Mouse (Mus musculus) spleen, adult 18-20 months (tissue): ENCODE data around the gene Acox2.

Experiments
- DNase-seq, 2 experiments: peaks; one replicate each; pipeline ENCODE4 v3.0.0; 2022; ENCODE audit warnings: mixed read lengths in 2 of 2

Acox2 gene

GRCm38 (mm10) chr14:8209896-8210295 lies 49.3 kb downstream of the Acox2 start:
- DNase-seq: no peak

GRCm38 (mm10) chr14:8208876-8209275 lies 50.3 kb downstream of the Acox2 start:
- DNase-seq: no peak

DNA sequence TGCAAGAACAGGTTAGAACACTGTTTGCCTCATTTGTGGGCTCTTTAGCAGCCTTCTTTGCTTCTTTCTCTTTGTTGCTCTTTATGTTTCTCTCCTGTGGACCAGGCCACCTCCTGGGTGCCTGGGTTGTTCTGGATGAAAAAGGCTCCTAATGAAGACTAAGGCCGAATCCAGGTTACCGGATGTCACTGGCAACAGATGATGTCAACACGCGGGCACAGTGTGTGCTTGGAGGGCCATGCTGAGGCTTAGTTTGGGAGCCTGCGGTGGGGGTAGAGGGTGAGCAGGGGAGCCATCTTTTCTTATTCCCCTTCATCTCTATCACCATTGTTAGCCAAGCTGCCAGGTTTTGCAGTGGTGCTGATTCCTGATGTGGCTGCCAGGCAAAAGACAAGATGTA lies 51.6 kb downstream of the Acox2 start:
- no peak for DNase-seq

DNA sequence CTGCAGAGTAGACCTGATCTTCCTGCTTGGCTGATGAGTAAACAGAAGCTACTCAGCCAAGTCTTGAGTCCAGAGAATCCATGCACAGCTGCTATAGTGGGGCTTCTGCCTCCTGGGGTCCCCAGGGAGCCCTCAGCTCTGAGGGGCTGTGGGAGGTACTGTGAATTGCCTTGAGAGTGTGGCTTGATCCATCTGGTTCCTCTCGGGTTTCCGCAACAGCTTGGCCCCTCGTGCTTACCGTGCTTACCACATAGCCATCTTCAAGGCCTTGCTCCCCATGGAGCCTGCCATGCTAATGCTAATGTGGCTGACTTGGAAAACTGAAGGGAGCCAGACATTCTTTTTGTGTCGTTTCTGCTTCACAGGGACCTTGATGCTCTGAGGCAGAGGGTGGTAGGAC lies 52.0 kb downstream of the Acox2 start:
- DNase-seq: no peak

GRCm38 (mm10) chr14:8206179-8206910 lies 52.8 kb downstream of the Acox2 start:
- DNase-seq: no peak

- no peak for DNase-seq
Measured at GRCm38 (mm10) chr14:8201715-8202114, 57.4 kb downstream of the Acox2 start.

- no peak for DNase-seq
Measured at GRCm38 (mm10) chr14:8200769-8201168, 58.4 kb downstream of the Acox2 start.

DNA sequence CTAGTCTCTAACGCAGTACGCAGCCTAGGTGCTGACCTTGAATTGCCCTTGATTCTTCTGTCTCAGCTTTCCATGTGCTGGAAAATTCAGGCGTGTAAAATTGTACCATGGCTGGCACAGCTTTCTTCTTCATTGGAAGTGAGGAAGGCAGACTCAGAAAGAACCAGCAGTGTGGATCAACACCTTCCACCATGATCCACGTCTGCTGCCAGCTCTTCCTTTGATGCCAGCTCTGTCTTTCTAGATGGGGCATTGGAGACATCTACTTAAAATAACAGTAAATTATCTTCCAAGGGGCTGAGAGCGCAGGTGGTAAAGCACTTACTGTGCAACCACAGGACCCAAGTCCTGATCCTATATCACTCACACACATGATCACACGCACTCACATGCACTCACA lies 66.4 kb downstream of the Acox2 start:
- DNase-seq: no peak

DNA sequence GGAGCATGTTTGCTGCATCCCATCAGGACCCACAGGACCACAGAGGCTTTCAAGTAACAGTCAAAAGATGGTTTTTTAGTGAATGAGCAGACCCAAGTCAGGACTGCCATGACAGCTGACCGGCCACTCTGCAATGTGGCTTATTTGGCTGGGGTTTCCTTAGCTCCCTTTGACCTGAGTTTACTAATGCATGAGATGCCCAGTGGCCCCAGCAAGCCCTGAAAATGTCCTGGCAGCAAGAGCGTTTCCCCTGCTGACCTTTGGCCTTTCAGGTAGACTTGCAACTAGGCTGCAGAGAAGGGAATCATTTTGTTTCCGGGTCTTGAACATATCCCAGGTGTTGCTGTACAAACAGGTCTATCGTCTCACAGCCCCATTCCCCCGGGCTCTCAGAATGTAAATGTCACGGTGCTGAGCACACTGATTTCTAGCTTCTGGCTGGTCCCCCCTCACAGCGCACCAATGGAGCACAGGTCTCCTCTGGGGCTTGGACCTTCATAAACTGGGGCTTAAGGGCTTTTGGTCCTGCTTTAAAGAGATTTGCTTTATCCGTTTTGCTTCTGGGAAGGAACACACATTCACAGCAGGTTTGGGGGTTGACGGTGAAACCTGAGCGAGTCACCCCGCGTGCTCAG lies 67.7 kb downstream of the Acox2 start:
- no peak for DNase-seq

DNA sequence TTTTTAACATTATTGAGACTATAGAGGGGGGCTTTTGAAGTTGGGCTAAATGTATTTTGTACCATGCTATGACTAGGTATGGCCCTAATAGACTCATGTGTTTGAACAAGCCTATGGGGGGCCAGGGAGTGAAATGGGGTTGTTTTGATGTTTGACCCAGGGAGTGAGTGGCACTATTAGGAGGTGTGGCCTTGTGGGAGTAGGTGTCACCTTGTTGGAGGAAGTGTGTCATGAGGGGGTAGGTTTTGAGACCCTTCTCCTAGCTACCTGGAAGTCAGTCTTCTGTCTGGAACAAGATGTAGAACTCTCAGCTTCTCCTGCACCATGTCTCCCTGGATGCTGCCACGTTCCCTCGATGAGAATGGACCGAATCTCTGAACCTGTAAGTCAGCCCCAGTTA lies 68.6 kb downstream of the Acox2 start:
- no peak for DNase-seq

DNA sequence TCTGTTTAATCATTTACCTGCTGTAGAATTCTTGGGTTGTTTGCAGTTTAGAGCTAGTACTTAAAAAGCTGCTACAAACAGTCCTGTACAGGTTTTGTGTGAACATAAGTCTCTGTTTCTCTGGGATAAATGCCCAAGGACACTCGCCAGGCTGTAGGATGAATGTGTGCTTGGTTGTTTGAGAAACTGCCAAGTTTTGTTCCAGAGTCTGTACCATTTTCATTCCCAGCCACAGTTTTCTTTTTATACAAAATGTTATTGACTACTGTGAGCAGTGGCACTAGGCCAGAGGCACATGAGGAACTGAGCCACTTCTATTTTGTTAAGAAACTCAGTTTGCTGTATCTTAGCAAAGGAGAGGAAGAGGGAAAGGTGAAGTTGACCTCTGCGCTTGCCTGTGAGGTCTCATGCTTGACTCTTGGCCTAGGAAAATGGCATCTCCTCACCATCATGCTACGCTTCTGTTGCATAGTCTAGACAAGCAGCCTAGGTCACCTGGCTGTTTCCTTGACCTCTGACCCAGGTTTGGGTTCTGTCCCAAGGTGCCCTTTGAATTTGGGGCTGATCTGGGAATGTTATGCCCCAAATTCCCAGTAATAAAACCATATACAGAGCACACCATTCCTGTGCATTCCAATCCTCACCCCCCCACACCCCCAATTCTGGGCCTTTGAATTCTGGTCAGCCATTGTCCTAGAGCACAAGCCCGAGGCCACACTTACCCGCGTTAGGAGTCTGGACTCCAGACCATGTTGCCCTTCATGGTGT lies 72.7 kb downstream of the Acox2 start:
- no peak for DNase-seq

GRCm38 (mm10) chr14:8183330-8183729 lies 75.8 kb downstream of the Acox2 start:
- DNase-seq: no peak

DNA sequence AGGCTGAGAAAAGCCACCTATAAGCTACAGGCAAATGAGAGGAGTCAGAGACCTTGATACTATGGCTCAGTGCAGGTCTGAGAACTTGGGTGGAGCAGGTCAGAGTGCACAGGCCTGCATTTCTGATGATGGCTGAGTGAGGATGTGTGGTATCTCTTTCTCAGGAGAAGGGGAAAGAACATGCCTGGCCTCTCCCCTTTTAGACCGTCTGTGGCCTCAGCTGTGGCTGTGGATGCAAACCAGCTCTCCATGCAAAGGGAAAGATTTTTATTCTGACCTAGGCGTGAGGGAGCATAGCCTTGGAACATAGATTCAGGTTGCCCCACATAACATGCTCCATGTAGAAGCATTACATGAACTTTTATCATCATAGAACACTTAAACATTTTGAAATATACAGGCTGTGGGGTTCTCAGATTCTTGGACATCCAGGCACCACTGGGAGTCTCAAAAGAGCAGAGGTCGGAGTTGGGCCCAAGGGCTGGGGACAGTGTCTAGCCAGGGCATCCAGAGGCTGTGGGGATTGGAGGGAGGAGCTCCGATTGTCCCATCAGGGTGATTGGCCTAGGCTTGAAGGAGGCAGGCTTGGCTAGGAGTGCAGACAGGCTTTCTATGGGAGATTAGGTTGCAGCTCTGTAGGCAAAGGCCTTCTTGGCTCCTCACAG lies 78.7 kb downstream of the Acox2 start:
- no peak for DNase-seq

GRCm38 (mm10) chr14:8176251-8176650 lies 82.9 kb downstream of the Acox2 start:
- DNase-seq: no peak
